Mouse (Mus musculus): ENCODE data around the gene Calr4. TPM values are rescaled to one million over a fixed set of nuclear protein-coding genes. Genes with fewer than 3 reads are reported as not detected.

The Calr4 gene
- polyA plus RNA-seq, 1 experiment from 2014 or later: not detected

- Histone ChIP-seq H3K27me3 (ENCODE audit: insufficient read depth, low read length) (no peaks in the 10 kb centered on the region), H3K4me1 (ENCODE audit: insufficient read depth) (peaks cover 33% of the 10 kb centered on the region), H3K27ac (ENCODE audit: low read depth) (peak within 1 kb of the TSS; percentile 87), H3K9me3 (ENCODE audit: low read length) (no peaks in the 10 kb centered on the region), H3K4me3 (ENCODE audit: low read depth, low read length) (peak within 1 kb of the TSS; percentile 87), H3K9ac (replicated peaks) (peak within 1 kb of the TSS; percentile 72), H3K36me3 (replicated peaks; ENCODE audit: insufficient read depth, low read length) (no peaks in the 10 kb centered on the region; the same call in 1 of the 2 replicates), H3K4me2 (ENCODE audit: low read depth, low read length) (peak within 1 kb of the TSS; percentile 96)
- DNase-seq (peak; percentile 99), ATAC-seq (peak; percentile 96)
- 0% methylated on average over 59 of the region's 59 CpGs for WGBS (ENCODE audit: insufficient replicate concordance)
- TF ChIP-seq CTCF (IDR thresholded peaks at IDR 0.05; ENCODE audit: low read depth) (peak; percentile 19; the same call in 1 of the 2 replicates), EP300 (IDR thresholded peaks at IDR 0.05; ENCODE audit: low read depth) (no peak)
These were observed 32.5 kb upstream of the Calr4 start, which contains the start of gene Osbpl9 for GRCm38 (mm10) chr4:109201582-109202424. Gene Osbpl9, minus strand, starts transcription at chr4:109202272.

- Histone ChIP-seq H3K27me3 (ENCODE audit: insufficient read depth, low read length) (no peaks in the 10 kb centered on the region), H3K4me2 (ENCODE audit: low read depth, low read length) (no peak overlapping the region), H3K27ac (ENCODE audit: low read depth) (no peak overlapping the region), H3K4me3 (ENCODE audit: low read depth, low read length) (no peak overlapping the region), H3K36me3 (replicated peaks; ENCODE audit: insufficient read depth, low read length) (no peaks in the 10 kb centered on the region; the same call in 1 of the 2 replicates), H3K9me3 (ENCODE audit: low read length) (no peaks in the 10 kb centered on the region), H3K9ac (replicated peaks) (no peak overlapping the region), H3K4me1 (ENCODE audit: insufficient read depth) (peaks cover 39% of the 10 kb centered on the region)
- no peak for TF ChIP-seq EP300 (IDR thresholded peaks at IDR 0.05; ENCODE audit: low read depth)
- TF ChIP-seq CTCF (IDR thresholded peaks at IDR 0.05; ENCODE audit: low read depth): no peak
- no peak for DNase-seq
- 83% methylated on average over 1 of the region's 1 CpGs for WGBS (ENCODE audit: insufficient replicate concordance)
- ATAC-seq: no peak
These were observed 30.4 kb upstream of the Calr4 start for GRCm38 (mm10) chr4:109203931-109204330.

DNA sequence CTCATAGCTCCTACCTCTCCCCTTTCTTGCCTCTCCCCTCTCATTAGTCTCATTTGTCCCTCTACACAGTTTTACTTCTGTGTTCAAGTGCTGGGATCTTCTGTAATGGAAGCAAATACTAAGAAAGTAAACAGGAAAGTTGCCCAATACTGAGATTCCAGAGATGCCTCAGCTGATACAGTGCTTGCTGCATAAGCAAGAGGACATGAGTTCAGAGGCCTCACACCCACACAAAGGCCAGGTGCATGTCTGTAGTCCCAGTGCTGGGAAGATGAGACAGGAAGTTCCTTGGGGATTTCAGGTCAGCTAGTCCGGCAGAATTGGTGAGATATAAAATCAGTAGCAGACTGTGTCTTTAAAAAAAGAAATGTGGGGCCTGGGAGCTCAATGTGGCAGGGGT, 29.9 kb upstream of the Calr4 start:
- no peak for ATAC-seq
- Histone ChIP-seq H3K36me3 (replicated peaks; ENCODE audit: insufficient read depth, low read length) (no peaks in the 10 kb centered on the region), H3K27ac (ENCODE audit: low read depth) (peak overlapping the region; percentile 51; the same call in 1 of the 2 replicates), H3K4me1 (ENCODE audit: insufficient read depth) (peaks cover 39% of the 10 kb centered on the region), H3K9ac (replicated peaks) (no peak overlapping the region), H3K4me3 (ENCODE audit: low read depth, low read length) (no peak overlapping the region), H3K27me3 (ENCODE audit: insufficient read depth, low read length) (no peaks in the 10 kb centered on the region), H3K9me3 (ENCODE audit: low read length) (no peaks in the 10 kb centered on the region), H3K4me2 (ENCODE audit: low read depth, low read length) (no peak overlapping the region)
- DNase-seq: no peak
- WGBS (ENCODE audit: insufficient replicate concordance): 47% methylated on average over 1 of the region's 1 CpGs
- no peak for TF ChIP-seq EP300 (IDR thresholded peaks at IDR 0.05; ENCODE audit: low read depth)
- no peak for TF ChIP-seq CTCF (IDR thresholded peaks at IDR 0.05; ENCODE audit: low read depth)

DNA sequence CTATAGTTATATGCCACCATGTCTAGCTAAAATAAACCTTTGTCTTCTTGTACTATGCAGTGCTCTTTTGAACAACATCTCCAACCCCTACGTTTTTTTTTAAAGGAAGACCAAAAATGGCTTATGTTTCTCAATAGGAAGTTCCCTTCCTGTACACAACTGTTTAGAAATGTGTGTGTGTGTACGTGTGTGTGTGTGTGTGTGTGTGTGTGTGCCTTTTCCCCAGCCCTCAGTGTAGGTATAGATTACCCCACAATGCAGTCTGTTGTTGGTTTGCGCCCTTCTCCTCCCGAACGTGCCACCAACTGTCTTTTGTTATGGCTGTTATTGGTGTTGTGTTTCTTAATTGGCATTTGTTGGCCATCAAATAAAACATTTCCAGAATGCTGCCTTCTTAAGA, 26.8 kb upstream of the Calr4 start:
- Histone ChIP-seq H3K4me3 (ENCODE audit: low read depth, low read length) (no peak overlapping the region), H3K9me3 (ENCODE audit: low read length) (no peaks in the 10 kb centered on the region), H3K27ac (ENCODE audit: low read depth) (no peak overlapping the region), H3K4me1 (ENCODE audit: insufficient read depth) (peaks cover 26% of the 10 kb centered on the region), H3K9ac (replicated peaks) (no peak overlapping the region), H3K4me2 (ENCODE audit: low read depth, low read length) (no peak overlapping the region), H3K36me3 (replicated peaks; ENCODE audit: insufficient read depth, low read length) (no peaks in the 10 kb centered on the region), H3K27me3 (ENCODE audit: insufficient read depth, low read length) (no peaks in the 10 kb centered on the region)
- no peak for ATAC-seq
- WGBS (ENCODE audit: insufficient replicate concordance): 52% methylated on average over 5 of the region's 5 CpGs
- TF ChIP-seq CTCF (IDR thresholded peaks at IDR 0.05; ENCODE audit: low read depth): no peak
- peak; percentile 22 for DNase-seq

GRCm38 (mm10) chr4:109210253-109210652, 24.0 kb upstream of the Calr4 start:
- Histone ChIP-seq H3K27me3 (ENCODE audit: insufficient read depth, low read length) (no peaks in the 10 kb centered on the region), H3K9me3 (ENCODE audit: low read length) (no peaks in the 10 kb centered on the region), H3K4me1 (ENCODE audit: insufficient read depth) (peaks cover 19% of the 10 kb centered on the region), H3K36me3 (replicated peaks; ENCODE audit: insufficient read depth, low read length) (no peaks in the 10 kb centered on the region), H3K4me2 (ENCODE audit: low read depth, low read length) (no peak overlapping the region), H3K9ac (replicated peaks) (no peak overlapping the region), H3K27ac (ENCODE audit: low read depth) (no peak overlapping the region), H3K4me3 (ENCODE audit: low read depth, low read length) (no peak overlapping the region)
- 75% methylated on average over 2 of the region's 2 CpGs for WGBS (ENCODE audit: insufficient replicate concordance)
- ATAC-seq: no peak
- no peak for DNase-seq
- TF ChIP-seq CTCF (IDR thresholded peaks at IDR 0.05; ENCODE audit: low read depth): no peak
- TF ChIP-seq EP300 (IDR thresholded peaks at IDR 0.05; ENCODE audit: low read depth): no peak

- no peak for TF ChIP-seq EP300 (IDR thresholded peaks at IDR 0.05; ENCODE audit: low read depth)
- H3K4me1 ChIP-seq (ENCODE audit: insufficient read depth): peaks cover 16% of the 10 kb centered on the region
- DNase-seq (no peak), ATAC-seq (no peak)
- no peaks in the 10 kb centered on the region for H3K27me3 ChIP-seq (ENCODE audit: insufficient read depth, low read length)
- H3K27ac ChIP-seq (ENCODE audit: low read depth): no peak overlapping the region
- H3K36me3 ChIP-seq (replicated peaks; ENCODE audit: insufficient read depth, low read length): no peaks in the 10 kb centered on the region
- no peak overlapping the region for H3K9ac ChIP-seq (replicated peaks)
- no peaks in the 10 kb centered on the region for H3K9me3 ChIP-seq (ENCODE audit: low read length)
- H3K4me3 ChIP-seq (ENCODE audit: low read depth, low read length): no peak overlapping the region
- WGBS (ENCODE audit: insufficient replicate concordance): 73% methylated on average over 4 of the region's 4 CpGs
- H3K4me2 ChIP-seq (ENCODE audit: low read depth, low read length): no peak overlapping the region
These were observed 23.4 kb upstream of the Calr4 start for GRCm38 (mm10) chr4:109210881-109211280.

Data from liver, postnatal 0 days (tissue).